Mouse (Mus musculus) cerebellum, adult 2 months (tissue): Measurements from ENCODE around the gene Alg14.

Experiments
- CTCF ChIP-seq: fragments of 200-500 bp; IDR thresholded peaks from 2 replicates; pipeline ENCODE4 v1.5.1; 2011; ENCODE audit warnings: low read depth, mild to moderate bottlenecking, control low read depth, low read length, moderate library complexity, borderline replicate concordance; ENCODE audit not compliant: insufficient read depth
- POLR2A ChIP-seq: fragments of 200-500 bp; IDR thresholded peaks from 2 replicates; pipeline ENCODE4 v1.6.1; 2011; ENCODE audit warnings: low read length, control low read depth, borderline replicate concordance; ENCODE audit not compliant: insufficient read depth

DNA sequence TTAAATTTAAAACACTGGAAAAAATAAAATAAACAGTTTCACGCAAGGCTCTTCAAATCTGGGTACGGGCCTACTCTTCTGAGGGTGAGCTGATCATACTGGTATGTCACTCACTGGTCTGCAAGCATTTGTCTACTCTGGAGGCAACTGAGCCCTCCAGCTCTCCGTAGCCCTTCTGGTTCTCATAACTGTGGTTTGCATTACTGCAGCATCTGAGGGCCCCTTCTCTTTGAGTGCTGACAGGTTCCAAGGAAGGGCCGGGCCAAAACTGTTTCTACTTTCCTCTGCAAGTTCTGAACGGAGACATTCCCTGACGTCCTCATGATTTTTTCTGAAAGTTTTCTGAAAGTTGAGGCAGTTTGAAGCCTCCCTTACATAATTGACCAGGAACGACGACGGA is 115.8 kb downstream of the Alg14 start:
- TF ChIP-seq CTCF (no peak), POLR2A (no peak)
